In genomic region chr4:128913794-128914193, GRCm38 (mm10) we compare ENCODE assay signal across 11 mouse cellular contexts. TPM values are rescaled to one million over a fixed set of nuclear protein-coding genes. Genes with fewer than 3 reads are reported as not detected.
DNase-seq lines count a peak whose midpoint lies in the region; ATAC-seq and TF ChIP-seq lines count a peak whose summit lies in the region.
"Had no signal": no experiment of that assay in that cellular context is flagged by ENCODE, and none has a peak within 500 bp of the region (broad histone marks: within the 10 kb centered on the region; RNA-seq: fewer than 3 reads in every experiment).

No protein-coding gene starts in this region.

- no peak overlapping the region for H3K4me3 ChIP-seq in CH12.LX (replicated peaks in 1 of 3; ENCODE audit: low read depth in 2 of 3, low read length in 2 of 3, poor library complexity in 1 of 3)
- H3K4me3 ChIP-seq in limb, embryonic 14.5 days (replicated peaks; ENCODE audit: low read length): no peak overlapping the region
- H3K4me3 ChIP-seq: forebrain, embryonic 12.5 days; limb, embryonic 15.5 days had no signal

- TF ChIP-seq CTCF in CH12.LX (conservative IDR thresholded peaks at IDR 0.05 in 1 of 2, IDR thresholded peaks at IDR 0.05 in 1 of 2; ENCODE audit: low read depth in 2 of 2, low read length in 2 of 2): no peak

- H3K9ac ChIP-seq in CH12.LX (ENCODE audit: insufficient read depth, low read depth): no peak overlapping the region
- no peak overlapping the region for H3K9ac ChIP-seq in limb, embryonic 14.5 days (ENCODE audit: low read depth, low read length, severe bottlenecking)
- H3K9ac ChIP-seq: forebrain, embryonic 12.5 days; limb, embryonic 15.5 days had no signal

- H3K4me1 ChIP-seq in CH12.LX (ENCODE audit: control insufficient read depth in 1 of 2, insufficient read depth in 2 of 2): no peaks in the 10 kb centered on the region
- H3K4me1 ChIP-seq in limb, embryonic 14.5 days (ENCODE audit: control insufficient read depth, insufficient read depth, low read length): peaks cover 7% of the 10 kb centered on the region; the same call in 1 of the 2 replicates

- DNase-seq in kidney, postnatal 10 days: peak; percentile 70
- DNase-seq in kidney, postnatal 14 days: no peak
- DNase-seq in CH12.LX (ENCODE audit: extremely low read depth) (peak; percentile 11), R1 (ENCODE audit: low read depth, low spot score) (peak; percentile 54)
- DNase-seq in limb, embryonic 14.5 days (ENCODE audit: low spot score): peak; percentile 61
- DNase-seq in right cerebral cortex, postnatal 10 days (ENCODE audit: low spot score in 2 of 2): no peak
- no peak for DNase-seq in frontal cortex, postnatal 36 days (ENCODE audit: low spot score in 2 of 2)
- DNase-seq: cerebellum, adult 9-11 months had no signal

- no peak overlapping the region for H3K4me2 ChIP-seq in CH12.LX (ENCODE audit: insufficient read depth, low read depth, poor library complexity, severe bottlenecking)
- no peak overlapping the region for H3K4me2 ChIP-seq in limb, embryonic 14.5 days (replicated peaks; ENCODE audit: low read depth, low read length, severe bottlenecking)
- H3K4me2 ChIP-seq: forebrain, embryonic 12.5 days; limb, embryonic 15.5 days had no signal

- no peak overlapping the region for H3K27ac ChIP-seq in CH12.LX (ENCODE audit: insufficient read depth, low read depth)
- no peak overlapping the region for H3K27ac ChIP-seq in limb, embryonic 14.5 days (replicated peaks; ENCODE audit: low read depth, low read length)
- H3K27ac ChIP-seq: forebrain, embryonic 12.5 days; limb, embryonic 15.5 days had no signal

- no peaks in the 10 kb centered on the region for H3K79me2 ChIP-seq in CH12.LX (replicated peaks; ENCODE audit: control insufficient read depth, extremely low read depth, insufficient read depth, poor library complexity, severe bottlenecking)

- in situ Hi-C loops in CH12.LX (cut with MboI; ENCODE audit: low pct_ligation_motif_present, low pct_unique_long_range_greater_than_20kb, low sequenced_read_pairs): no loop called here

- TF ChIP-seq POLR2A in CH12.LX (IDR thresholded peaks at IDR 0.05; ENCODE audit: low read depth, low read length): no peak
- TF ChIP-seq POLR2A in limb, embryonic 14.5 days (IDR thresholded peaks at IDR 0.05; ENCODE audit: borderline replicate concordance, extremely low read depth, insufficient read depth, insufficient read length): no peak

- H3K36me3 ChIP-seq in CH12.LX (replicated peaks in 1 of 2; ENCODE audit: control insufficient read depth in 1 of 2, insufficient read depth in 1 of 2, low read length in 1 of 2): peaks cover 0 to 8% of the 10 kb centered on the region in 2 experiments
- H3K36me3 ChIP-seq in limb, embryonic 14.5 days (ENCODE audit: control insufficient read depth, insufficient read depth, low read length): peaks cover 19% of the 10 kb centered on the region

- H3K27me3 ChIP-seq in CH12.LX (replicated peaks): peaks cover 32% of the 10 kb centered on the region
- H3K27me3 ChIP-seq in limb, embryonic 14.5 days (ENCODE audit: control insufficient read depth, insufficient read depth, low read length): no peaks in the 10 kb centered on the region
- H3K27me3 ChIP-seq: forebrain, embryonic 12.5 days; limb, embryonic 15.5 days had no signal

- TF ChIP-seq EP300 in CH12.LX (IDR thresholded peaks at IDR 0.05; ENCODE audit: low read length): no peak

- 20% methylated on average over 4 of the region's 4 CpGs for WGBS in limb, embryonic 14.5 days

- no peak for TF ChIP-seq RAD21 in CH12.LX (IDR thresholded peaks at IDR 0.05; ENCODE audit: low read depth, low read length)

- ATAC-seq in limb, embryonic 14.5 days (ENCODE audit: low FRiP score, low read depth): no peak
- ATAC-seq: midbrain, embryonic 16.5 days had no signal

- H3K9me3 ChIP-seq in CH12.LX (replicated peaks; ENCODE audit: low read length): no peaks in the 10 kb centered on the region
- H3K9me3 ChIP-seq in limb, embryonic 14.5 days (ENCODE audit: control insufficient read depth, low read length): no peaks in the 10 kb centered on the region
- H3K9me3 ChIP-seq: forebrain, embryonic 12.5 days; limb, embryonic 15.5 days had no signal

- dilution Hi-C loops in CH12.LX (cut with MboI; ENCODE audit: extremely low pct_ligation_motif_present, extremely low pct_unique_long_range_greater_than_20kb, low sequenced_read_pairs): no loop called here

TF ChIP-seq in CH12.LX, 34 proteins besides CTCF, POLR2A, EP300 and RAD21:
- TF ChIP-seq RCOR1 (conservative IDR thresholded peaks at IDR 0.05; ENCODE audit: low read depth, low read length): no peak

RNA-seq across cellular contexts. Expression of gene Trim62, which starts 30.4 kb away (rescaled TPM):
- 0.98 and 1.1 TPM in 2 replicates for total RNA-seq in CH12.LX (2012; rRNA removed)
- total RNA-seq in CH12.LX (2014; rRNA removed): 0.40 and 0.46 TPM in 2 replicates
- polyA plus RNA-seq in CH12.LX (2012; ENCODE audit: insufficient read length, low read depth): 1.8 and 2.7 TPM in 2 replicates
- 9.2 and 12.3 TPM in 2 replicates for polyA plus RNA-seq in limb, embryonic 14.5 days (2012; rRNA removed)
- polyA plus RNA-seq in limb, embryonic 14.5 days (2014; fragmentation: Nextera tagmentation; extraction: Ambion mirVana): 9.2 and 10.0 TPM in 2 replicates

RNA-seq across cellular contexts. Expression of gene Azin2, which starts 48.4 kb away (rescaled TPM):
- total RNA-seq in CH12.LX (2012; rRNA removed) (0.63 and 1.7 TPM in 2 replicates), CH12.LX (2014; rRNA removed) (0.58 and 0.91 TPM in 2 replicates)
- 2.1 and 2.4 TPM in 2 replicates for polyA plus RNA-seq in CH12.LX (2012; ENCODE audit: insufficient read length, low read depth)
- 30.7 and 32.8 TPM in 2 replicates for polyA plus RNA-seq in limb, embryonic 14.5 days (2012; rRNA removed)
- 26.5 and 34.3 TPM in 2 replicates for polyA plus RNA-seq in limb, embryonic 14.5 days (2014; fragmentation: Nextera tagmentation; extraction: Ambion mirVana)

Comparison
In these comparisons a context has a peak if more than half of its experiments do, and no peak if none do; other contexts are left out.
1. DNase-seq: peak in kidney, postnatal 10 days (single experiment), CH12.LX (single experiment), R1 (single experiment) and limb, embryonic 14.5 days (single experiment); none in kidney, postnatal 14 days (single experiment), right cerebral cortex, postnatal 10 days (0 of 2) and frontal cortex, postnatal 36 days (0 of 2).